Mouse (Mus musculus) embryonic facial prominence, embryonic 11.5 days (tissue): ENCODE measurements around the gene Hspa5. TPM values are rescaled to one million over a fixed set of nuclear protein-coding genes. Genes with fewer than 3 reads are reported as not detected.
"Not testable (repeated sequence)": the region's sequence is repeated elsewhere in the genome, so short reads cannot be mapped to it uniquely, and the experiment has no call there.

ENCODE experiments used
- ATAC-seq: fragments of 200-750 bp; cut with Nextera tagmentation; replicated peaks from 2 replicates; pipeline ENCODE4 v1.8.0; 2017; ENCODE audit warnings: low read depth; ENCODE audit not compliant: insufficient number of reproducible peaks, low FRiP score, low TSS enrichment
- DNase-seq: peaks from one replicate; pipeline ENCODE4 v3.0.0-alpha.2; 2015; ENCODE audit warnings: low spot score
- H3K27ac ChIP-seq: fragments of 300-500 bp; sonication (generic); replicated peaks from 2 replicates; pipeline ENCODE4 v1.5.1; 2014; ENCODE audit warnings: mild to moderate bottlenecking, low read depth, low read length, control low read depth
- H3K27me3 ChIP-seq: fragments of 300-500 bp; sonication (generic); 2 replicates; pipeline ENCODE4 v1.6.1; 2014; ENCODE audit warnings: mild to moderate bottlenecking, low read length, moderate library complexity, mixed read lengths; ENCODE audit not compliant: control insufficient read depth, insufficient read depth
- H3K36me3 ChIP-seq: fragments of 300-500 bp; sonication (generic); replicated peaks from 2 replicates; pipeline ENCODE4 v1.6.1; 2014; ENCODE audit warnings: low read depth, mild to moderate bottlenecking, low read length, moderate library complexity, mixed read lengths; ENCODE audit not compliant: control insufficient read depth, insufficient read depth
- H3K4me1 ChIP-seq: fragments of 300-500 bp; sonication (generic); 2 replicates; pipeline ENCODE4 v1.6.1; 2014; ENCODE audit warnings: low read length, mixed read lengths; ENCODE audit not compliant: control insufficient read depth, insufficient read depth
- H3K4me2 ChIP-seq: fragments of 300-500 bp; sonication (generic); 2 replicates; pipeline ENCODE4 v1.6.1; 2014; ENCODE audit warnings: low read depth, mild to moderate bottlenecking, control low read depth, low read length, moderate library complexity
- H3K4me3 ChIP-seq: fragments of 300-500 bp; sonication (generic); 2 replicates; pipeline ENCODE4 v1.5.1; 2014; ENCODE audit warnings: low read depth, low read length, control low read depth
- H3K9ac ChIP-seq: fragments of 300-500 bp; sonication (generic); replicated peaks from 2 replicates; pipeline ENCODE4 v1.6.1; 2014; ENCODE audit warnings: mild to moderate bottlenecking, control low read depth, low read length
- H3K9me3 ChIP-seq: fragments of 300-500 bp; sonication (generic); replicated peaks from 2 replicates; pipeline ENCODE4 v1.6.1; 2016; ENCODE audit warnings: mild to moderate bottlenecking, low read length, inconsistent platforms, mixed read lengths; ENCODE audit not compliant: control insufficient read depth
- WGBS: fragments of 180-500 bp; shearing (Covaris S2); extraction: QIAGEN DNeasy Blood & Tissue Kit; methylation state at CpG from one replicate; pipeline ENCODE4 v1.1.7; 2014; 5-methylcytosine and 5-hydroxymethylcytosine counted together
- polyA plus RNA-seq: library from polyadenylated mRNA; unstranded; fragments of >200 nt; fragmentation: Nextera tagmentation; extraction: Ambion mirVana; gene quantifications from 2 replicates; pipeline ENCODE4 v1.2.1, GENCODE M21; 2014

The Hspa5 gene
- polyA plus RNA-seq, 1 experiment from 2014 or later, result 1,118 TPM

DNA sequence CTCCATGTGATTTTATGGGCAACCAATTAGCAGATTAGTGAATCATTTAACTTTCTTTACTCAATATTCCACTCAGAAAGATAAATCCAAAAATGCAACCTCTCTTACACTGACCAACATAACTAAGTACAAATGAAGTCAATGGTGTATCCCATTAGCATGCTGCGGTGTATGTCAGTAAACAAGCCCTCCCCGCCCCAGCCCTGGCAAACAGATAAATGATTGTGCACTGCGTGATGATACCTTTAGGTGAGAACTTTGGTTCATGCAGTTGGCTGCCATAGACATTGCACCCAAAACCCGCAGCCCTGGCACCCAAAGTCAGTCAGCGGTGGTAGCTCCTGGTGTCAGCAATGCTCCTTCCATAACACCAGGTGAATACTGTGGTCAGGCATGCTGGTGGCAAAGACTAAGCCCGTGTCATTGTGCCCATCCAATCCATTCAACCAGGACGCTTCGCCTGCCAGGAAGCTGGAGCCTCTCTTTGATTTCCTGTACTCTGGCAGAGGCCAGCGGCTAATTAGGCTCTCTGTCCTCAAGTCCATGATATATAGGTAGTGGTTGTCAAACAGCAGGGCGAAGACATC, 33.7 kb downstream of the Hspa5 start:
- H3K4me1 ChIP-seq, result no peaks in the 10 kb centered on the region
- WGBS, result 94% methylated on average over 10 of the region's 10 CpGs
- 0 out of 2 replicates have a peak, but pooled peaks cover 2% of the 10 kb centered on the region for H3K36me3 ChIP-seq
- no peak for DNase-seq
- H3K4me3 ChIP-seq, result no peak overlapping the region
- no peak overlapping the region for H3K27ac ChIP-seq
- ATAC-seq, result no peak
- no peak overlapping the region for H3K4me2 ChIP-seq
- no peaks in the 10 kb centered on the region for H3K27me3 ChIP-seq
- H3K9me3 ChIP-seq, result no peaks in the 10 kb centered on the region
- no peak overlapping the region for H3K9ac ChIP-seq

DNA sequence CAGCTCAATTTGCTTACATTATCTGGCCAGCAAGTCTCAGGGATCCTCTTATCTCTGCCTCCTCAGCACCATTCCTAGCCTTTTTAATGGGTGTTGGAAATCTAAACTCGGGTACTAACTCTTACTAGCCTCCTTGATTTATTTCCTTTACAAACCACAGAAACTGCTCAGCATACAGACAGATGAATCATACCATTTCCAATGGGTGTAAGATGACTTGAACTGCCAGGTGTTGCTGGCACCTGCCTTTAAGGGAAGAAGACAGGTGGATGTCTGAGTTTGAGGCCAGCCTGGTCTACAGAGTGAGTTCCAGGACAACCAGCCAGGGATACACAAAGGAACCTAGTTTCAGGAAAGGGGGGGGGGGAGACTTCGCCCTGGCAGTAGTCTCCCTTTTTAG, 36.3 kb downstream of the Hspa5 start:
- Histone ChIP-seq H3K4me2 (no peak overlapping the region), H3K9me3 (no peaks in the 10 kb centered on the region), H3K4me3 (no peak overlapping the region), H3K27me3 (no peaks in the 10 kb centered on the region), H3K4me1 (no peaks in the 10 kb centered on the region), H3K36me3 (peaks cover 2% of the 10 kb centered on the region; the same call in 1 of the 2 replicates), H3K9ac (no peak overlapping the region), H3K27ac (no peak overlapping the region)
- WGBS, result 87% methylated on average over 2 of the region's 2 CpGs
- no peak for ATAC-seq
- no peak for DNase-seq

DNA sequence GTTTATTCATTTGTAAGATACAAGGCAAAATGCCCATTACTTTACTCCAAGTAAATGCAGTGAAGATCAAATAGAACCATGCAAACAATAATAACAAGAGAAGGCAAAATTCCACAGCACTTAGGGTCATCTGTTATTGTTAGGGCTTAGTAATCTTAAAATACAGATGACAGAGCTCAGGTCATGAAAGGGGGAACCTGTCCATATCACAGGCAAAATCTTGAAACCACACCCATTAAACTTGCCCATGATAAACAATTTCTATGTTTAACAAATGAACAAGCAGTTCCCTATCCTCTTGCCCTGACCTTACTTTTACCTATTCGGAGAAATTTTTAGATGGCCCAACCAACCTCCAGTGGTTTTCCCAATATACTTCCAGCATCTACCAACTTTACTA, 37.8 kb downstream of the Hspa5 start:
- H3K9me3 ChIP-seq, result no peaks in the 10 kb centered on the region
- ATAC-seq (no peak), DNase-seq (no peak)
- H3K4me3 ChIP-seq, result no peak overlapping the region
- H3K9ac ChIP-seq, result no peak overlapping the region
- H3K36me3 ChIP-seq, result peaks cover 2% of the 10 kb centered on the region
- no peaks in the 10 kb centered on the region for H3K4me1 ChIP-seq
- H3K27me3 ChIP-seq, result no peaks in the 10 kb centered on the region
- 94% methylated on average over 1 of the region's 1 CpGs for WGBS
- H3K27ac ChIP-seq, result no peak overlapping the region
- no peak overlapping the region for H3K4me2 ChIP-seq

DNA sequence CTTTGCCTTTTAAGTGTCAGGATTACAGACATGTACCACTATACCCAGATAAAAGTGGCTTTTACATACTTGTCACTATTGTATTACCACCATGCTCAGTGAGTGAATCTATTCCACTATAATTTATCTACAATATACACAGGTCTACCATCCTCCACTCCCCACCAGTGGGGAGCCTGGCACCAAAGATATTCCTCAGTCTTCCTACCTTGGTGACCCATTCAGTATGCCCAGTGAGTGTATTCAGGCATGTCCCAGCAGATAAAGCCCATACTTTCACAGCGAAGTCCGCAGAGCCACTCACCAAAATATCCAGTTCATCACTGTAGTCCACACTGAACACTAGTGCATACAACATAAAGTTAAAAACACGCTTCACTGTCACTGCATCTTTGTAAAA, 39.0 kb downstream of the Hspa5 start:
- ATAC-seq, result no peak
- no peaks in the 10 kb centered on the region for H3K27me3 ChIP-seq

DNA sequence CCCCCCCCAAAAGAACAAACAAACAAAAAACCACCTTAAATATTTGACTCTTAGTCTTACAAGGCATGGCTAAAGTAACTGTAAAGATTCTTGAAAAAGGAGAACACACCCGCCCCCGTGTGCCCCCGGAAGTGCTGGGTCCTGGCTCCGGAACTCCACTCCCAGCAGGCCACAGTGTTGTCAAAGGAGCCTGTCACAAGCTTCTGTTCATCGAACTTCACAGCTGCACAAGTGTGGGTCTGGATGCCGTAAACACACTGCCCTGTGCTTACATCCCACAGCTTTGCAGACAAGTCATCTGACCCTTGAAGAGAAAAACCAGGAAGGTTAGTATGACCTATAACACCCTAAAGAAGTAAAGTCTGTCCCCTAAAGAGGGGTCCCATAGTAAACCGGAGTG, 40.9 kb downstream of the Hspa5 start:
- no peak overlapping the region for H3K4me3 ChIP-seq
- H3K4me1 ChIP-seq, result no peaks in the 10 kb centered on the region
- H3K9ac ChIP-seq, result no peak overlapping the region
- H3K27me3 ChIP-seq, result no peaks in the 10 kb centered on the region
- no peak for DNase-seq
- ATAC-seq, result no peak
- no peaks in the 10 kb centered on the region for H3K9me3 ChIP-seq
- no peak overlapping the region for H3K4me2 ChIP-seq
- peaks cover 2% of the 10 kb centered on the region for H3K36me3 ChIP-seq
- 88% methylated on average over 7 of the region's 7 CpGs for WGBS
- no peak overlapping the region for H3K27ac ChIP-seq

More for the DNA sequence above, 39.0 kb downstream of the Hspa5 start:
- Histone ChIP-seq H3K9me3 (no peaks in the 10 kb centered on the region), H3K36me3 (peaks cover 2% of the 10 kb centered on the region), H3K9ac (no peak overlapping the region), H3K4me1 (no peaks in the 10 kb centered on the region), H3K4me2 (no peak overlapping the region), H3K27ac (no peak overlapping the region), H3K4me3 (no peak overlapping the region)
- DNase-seq, result no peak
- 97% methylated on average over 3 of the region's 3 CpGs for WGBS

DNA sequence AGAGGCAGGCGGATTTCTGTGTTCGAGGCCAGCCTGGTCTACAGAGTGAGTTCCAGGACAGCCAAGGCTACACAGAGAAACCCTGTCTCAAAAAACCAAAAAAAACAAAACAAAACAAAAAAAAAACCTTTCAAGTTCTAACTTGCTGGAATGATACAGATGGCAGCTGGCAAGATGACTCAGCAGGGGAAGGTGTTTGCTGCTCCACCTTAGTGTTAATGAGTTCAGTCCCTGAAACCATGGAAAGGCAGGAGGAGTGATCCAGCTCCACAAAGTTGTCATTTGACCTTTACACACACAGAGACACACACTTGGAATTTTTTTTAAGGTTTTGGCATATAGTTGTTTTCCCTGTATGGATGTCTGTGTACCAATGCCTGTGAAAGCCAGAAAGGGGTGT, 44.1 kb downstream of the Hspa5 start:
- not testable (repeated sequence) for H3K27me3 ChIP-seq, H3K9ac ChIP-seq, H3K4me2 ChIP-seq, H3K9me3 ChIP-seq, DNase-seq, H3K36me3 ChIP-seq, H3K27ac ChIP-seq, H3K4me3 ChIP-seq, ATAC-seq, H3K4me1 ChIP-seq
- 94% methylated on average over 2 of the region's 2 CpGs for WGBS

DNA sequence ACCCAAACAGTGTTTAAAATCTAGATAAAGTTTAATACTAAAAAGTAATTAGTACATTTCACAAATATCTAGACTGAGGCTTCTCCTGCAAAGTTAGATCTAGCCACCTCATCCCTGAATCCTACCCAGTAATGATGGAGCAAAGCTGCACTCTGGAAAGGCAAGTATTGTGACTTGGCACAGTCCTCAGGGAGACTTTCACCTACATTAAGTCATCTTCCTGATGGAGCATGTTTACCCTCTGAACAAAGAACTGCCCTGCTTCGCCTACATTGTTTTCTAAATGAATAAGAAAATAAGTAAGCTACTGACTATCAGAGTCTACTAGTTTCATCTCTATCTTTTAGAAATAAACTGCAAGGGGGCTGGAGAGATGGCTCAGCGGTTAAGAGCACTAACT, 46.7 kb downstream of the Hspa5 start:
- no peaks in the 10 kb centered on the region for H3K9me3 ChIP-seq
- no peak overlapping the region for H3K27ac ChIP-seq
- H3K36me3 ChIP-seq, result peaks cover 2% of the 10 kb centered on the region
- H3K9ac ChIP-seq, result no peak overlapping the region
- DNase-seq (no peak), ATAC-seq (no peak)
- no peaks in the 10 kb centered on the region for H3K4me1 ChIP-seq
- 87% methylated on average over 2 of the region's 2 CpGs for WGBS
- no peak overlapping the region for H3K4me2 ChIP-seq
- H3K4me3 ChIP-seq, result no peak overlapping the region
- no peaks in the 10 kb centered on the region for H3K27me3 ChIP-seq

DNA sequence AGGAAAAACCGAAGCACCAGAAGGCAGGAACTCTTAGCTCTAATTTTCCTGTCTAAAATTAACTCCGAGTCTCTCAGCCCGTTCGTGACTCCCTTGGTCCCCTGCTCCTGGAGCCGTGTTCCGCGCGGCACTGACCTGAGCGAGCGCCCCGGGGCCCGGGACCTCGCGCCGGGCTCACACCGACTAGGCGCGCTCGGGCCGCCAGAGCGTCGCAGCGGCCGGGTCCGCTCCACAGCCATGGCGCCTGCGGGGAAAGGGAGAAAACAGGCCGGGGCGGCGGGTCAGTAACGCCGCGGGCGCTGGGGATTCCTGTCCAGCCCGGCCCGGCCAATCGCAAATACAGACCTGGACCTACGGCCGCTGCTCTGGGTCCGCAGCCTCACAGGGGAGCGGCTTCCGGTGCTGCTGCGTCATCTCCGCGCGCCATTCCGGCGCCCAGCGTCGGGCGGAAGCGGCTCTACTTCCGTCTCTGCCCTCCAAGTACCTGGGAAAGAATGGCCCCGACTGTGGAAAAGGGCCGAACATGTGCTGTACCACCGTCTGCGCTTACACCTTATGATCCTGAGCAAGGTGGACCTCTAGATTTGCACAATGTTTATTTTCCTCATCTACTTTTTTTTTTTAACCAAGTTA, 54.2 kb downstream of the Hspa5 start, which contains the start of gene Fbxw2:
Fbxw2 (minus strand) TSS at position 485 of the 633 bp plus-strand sequence.
- WGBS, result 1% methylated on average over 47 of the region's 57 CpGs
- H3K4me3 ChIP-seq, result peak within 1 kb of the TSS; percentile 94
- peak; percentile 95 for DNase-seq

More for the DNA sequence above, 54.2 kb downstream of the Hspa5 start, which contains the start of gene Fbxw2:
- Histone ChIP-seq H3K27me3 (no peaks in the 10 kb centered on the region), H3K9me3 (no peaks in the 10 kb centered on the region), H3K36me3 (peaks cover under 1% of the 10 kb centered on the region), H3K27ac (peak within 1 kb of the TSS; percentile 38; the same call in 1 of the 2 replicates), H3K4me1 (no peaks in the 10 kb centered on the region), H3K4me2 (peak within 1 kb of the TSS; percentile 77), H3K9ac (peak within 1 kb of the TSS; percentile 89)
- ATAC-seq, result peak; percentile 95
